Mouse (Mus musculus) embryonic fibroblast, embryonic 13.5 days (primary cell): ENCODE measurements around the gene Rdh19. TPM values are rescaled to one million over a fixed set of nuclear protein-coding genes. Genes with fewer than 3 reads are reported as not detected.
"Not testable (repeated sequence)": the region's sequence is repeated elsewhere in the genome, so short reads cannot be mapped to it uniquely, and the experiment has no call there.

Experiments used
- H3K27ac ChIP-seq: 2 replicates; pipeline ENCODE4 v1.5.1; 2012; ENCODE audit warnings: low read length, control low read depth, inconsistent platforms; ENCODE audit not compliant: insufficient read depth
- H3K4me1 ChIP-seq: 2 replicates; pipeline ENCODE4 v1.6.1; 2011; ENCODE audit warnings: low read length; ENCODE audit not compliant: control insufficient read depth, insufficient read depth
- H3K4me3 ChIP-seq: 2 replicates; pipeline ENCODE4 v1.5.1; 2011; ENCODE audit warnings: mild to moderate bottlenecking, control low read depth, low read length; ENCODE audit not compliant: insufficient read depth
- CTCF ChIP-seq: IDR thresholded peaks from 2 replicates; pipeline ENCODE4 v1.5.1; 2011; ENCODE audit warnings: mild to moderate bottlenecking, control low read depth, low read length, moderate library complexity, borderline replicate concordance; ENCODE audit not compliant: insufficient read depth
- POLR2A ChIP-seq: IDR thresholded peaks from 2 replicates; pipeline ENCODE4 v1.6.1; 2011; ENCODE audit warnings: low read depth, mild to moderate bottlenecking, control low read depth, low read length, moderate library complexity
- polyA plus RNA-seq: library from polyadenylated mRNA; stranded (reverse); fragments of >200 nt; gene quantifications from 2 replicates; pipeline ENCODE4 v1.2.4, GENCODE M21; 2011; ENCODE audit warnings: low read depth; ENCODE audit not compliant: missing spikeins, insufficient read length

The Rdh19 gene
- polyA plus RNA-seq, result not detected in 2 replicates

DNA sequence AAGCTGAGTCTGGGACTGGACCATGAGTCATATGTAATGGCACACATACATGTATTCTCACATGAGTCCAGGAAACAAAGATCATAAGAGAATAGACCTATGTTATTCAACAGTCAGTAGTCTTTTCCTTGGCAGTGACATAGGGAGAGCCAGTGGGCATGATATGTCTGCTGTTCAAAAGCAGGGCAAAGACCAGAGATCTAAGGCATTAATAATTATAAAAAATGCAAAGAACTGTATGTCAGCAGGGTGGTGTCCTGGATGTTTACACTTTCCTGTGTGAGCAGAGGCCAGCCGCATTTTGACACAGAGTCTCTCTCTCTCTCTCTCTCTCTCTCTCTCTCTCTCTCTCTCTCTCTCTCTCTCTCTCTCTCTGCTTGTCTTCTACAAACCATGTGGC lies at the start of gene Rdh19:
Gene Rdh19, plus strand, starts transcription at position 301 of the 400 bp plus-strand sequence.
- TF ChIP-seq POLR2A, result no peak
- no peak for TF ChIP-seq CTCF
- no peaks in the 10 kb centered on the region for H3K4me1 ChIP-seq
- H3K4me3 ChIP-seq, result no peak within 1 kb of the TSS
- H3K27ac ChIP-seq, result no peak within 1 kb of the TSS

DNA sequence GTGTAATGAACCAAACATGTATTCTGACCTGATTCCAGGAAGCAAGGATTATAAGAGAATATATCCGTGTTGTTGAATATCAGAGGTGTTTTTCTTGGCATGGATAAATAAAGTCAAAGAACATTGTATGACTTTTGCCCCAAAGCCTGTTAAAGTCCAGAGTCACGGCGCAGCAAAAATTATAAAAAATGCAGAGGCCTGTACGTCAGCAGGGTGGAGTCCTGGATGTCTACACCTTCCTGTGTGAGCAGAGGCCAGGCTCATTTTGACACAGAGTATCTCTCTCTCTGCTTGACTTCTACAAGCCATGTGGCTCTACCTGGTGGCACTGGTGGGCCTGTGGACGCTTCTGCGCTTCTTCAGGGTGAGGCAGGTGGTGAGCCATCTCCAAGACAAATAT lies 48.8 kb upstream of the Rdh19 start, which contains the start of gene Rdh16:
Gene Rdh16, plus strand, starts transcription at position 262 of the 400 bp plus-strand sequence.
- H3K27ac ChIP-seq, result no peak within 1 kb of the TSS
- H3K4me3 ChIP-seq, result no peak within 1 kb of the TSS
- TF ChIP-seq CTCF, result no peak
- no peak for TF ChIP-seq POLR2A
- H3K4me1 ChIP-seq, result no peaks in the 10 kb centered on the region

DNA sequence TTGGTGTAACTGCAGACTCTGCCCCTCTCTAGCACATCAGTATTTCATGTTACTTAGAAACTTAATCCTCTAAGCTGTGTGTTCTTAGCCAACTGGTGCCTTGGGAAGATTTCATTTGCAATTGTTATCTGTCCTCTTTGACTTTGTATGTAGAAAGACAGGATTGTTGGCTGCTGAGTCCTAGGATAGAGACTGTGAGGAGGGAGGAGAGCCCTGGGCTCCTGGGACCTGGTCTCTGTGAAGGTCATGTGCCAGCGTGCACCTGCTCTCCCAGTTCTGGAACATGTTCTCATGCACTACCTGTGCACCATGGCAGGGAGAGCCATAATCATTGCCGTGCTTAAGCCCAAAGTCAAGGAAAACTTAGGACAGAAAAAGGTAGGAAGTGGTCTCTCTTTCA lies 48.1 kb upstream of the Rdh19 start:
- TF ChIP-seq POLR2A (no peak), CTCF (no peak)
- H3K27ac ChIP-seq, result no peak overlapping the region
- H3K4me1 ChIP-seq, result no peaks in the 10 kb centered on the region
- no peak overlapping the region for H3K4me3 ChIP-seq

DNA sequence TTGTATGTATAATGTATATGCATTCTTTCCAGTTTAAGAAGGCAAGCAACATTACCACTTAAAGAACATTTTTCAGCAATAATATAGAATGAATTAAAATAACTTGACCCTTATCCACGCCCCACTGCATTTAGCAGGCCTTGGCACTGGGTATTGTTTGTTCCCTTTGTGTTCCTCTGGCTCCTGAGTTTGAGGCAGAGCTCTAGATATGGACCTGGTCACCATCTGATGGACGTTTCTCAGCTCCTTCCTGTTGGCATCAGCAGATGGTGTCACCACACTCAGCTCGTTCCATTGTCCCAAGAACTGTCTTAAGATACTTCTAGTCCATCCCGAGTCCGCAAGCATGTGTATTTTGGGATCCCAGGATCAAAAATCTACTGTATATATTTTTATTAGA lies 47.5 kb upstream of the Rdh19 start:
- H3K27ac ChIP-seq, result no peak overlapping the region
- TF ChIP-seq CTCF, result no peak
- TF ChIP-seq POLR2A, result no peak
- no peaks in the 10 kb centered on the region for H3K4me1 ChIP-seq
- no peak overlapping the region for H3K4me3 ChIP-seq

DNA sequence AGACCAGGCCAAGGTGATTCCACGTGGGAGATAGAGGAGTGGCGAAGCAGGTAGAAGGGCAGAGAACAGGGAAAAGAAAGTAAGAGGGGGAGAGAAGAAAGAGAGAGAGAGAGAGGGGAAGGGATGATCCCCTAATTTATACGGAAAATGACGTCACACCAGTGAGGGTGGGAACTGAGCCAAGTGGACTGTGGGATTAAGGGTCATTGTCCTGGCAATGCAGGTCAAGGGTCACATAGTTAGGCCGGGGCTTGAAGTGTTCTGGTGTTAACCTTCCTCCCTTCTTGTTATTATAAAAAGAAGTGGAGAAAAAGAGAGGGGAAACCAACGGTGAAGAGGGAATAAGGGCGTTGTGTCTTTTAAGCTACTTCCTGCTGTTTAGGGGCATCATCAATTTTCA lies 45.3 kb upstream of the Rdh19 start:
- Histone ChIP-seq H3K4me3 (no peak overlapping the region), H3K27ac (no peak overlapping the region), H3K4me1 (no peaks in the 10 kb centered on the region)
- no peak for TF ChIP-seq CTCF
- no peak for TF ChIP-seq POLR2A

DNA sequence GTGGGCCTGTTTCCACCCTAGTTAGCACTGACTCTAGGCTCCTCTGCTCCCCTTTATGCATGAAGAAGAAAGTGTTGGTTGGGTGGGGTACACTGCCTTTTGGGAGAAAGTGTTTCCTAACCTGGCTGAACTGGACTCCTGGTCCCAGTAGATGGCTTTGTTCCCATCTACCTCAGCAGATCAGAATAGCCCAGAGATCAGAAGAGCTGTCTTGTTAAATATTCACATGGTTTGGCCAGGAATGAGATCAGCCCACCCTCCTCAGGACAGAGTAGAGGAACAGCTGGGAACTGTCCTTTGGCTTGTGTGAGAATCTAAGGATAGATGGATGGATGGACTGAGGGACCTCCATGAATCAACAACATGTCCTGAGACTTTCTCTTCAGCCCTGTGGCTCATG lies 33.8 kb upstream of the Rdh19 start:
- no peak overlapping the region for H3K4me3 ChIP-seq
- H3K4me1 ChIP-seq, result no peaks in the 10 kb centered on the region
- H3K27ac ChIP-seq, result no peak overlapping the region
- TF ChIP-seq CTCF, result no peak
- no peak for TF ChIP-seq POLR2A

DNA sequence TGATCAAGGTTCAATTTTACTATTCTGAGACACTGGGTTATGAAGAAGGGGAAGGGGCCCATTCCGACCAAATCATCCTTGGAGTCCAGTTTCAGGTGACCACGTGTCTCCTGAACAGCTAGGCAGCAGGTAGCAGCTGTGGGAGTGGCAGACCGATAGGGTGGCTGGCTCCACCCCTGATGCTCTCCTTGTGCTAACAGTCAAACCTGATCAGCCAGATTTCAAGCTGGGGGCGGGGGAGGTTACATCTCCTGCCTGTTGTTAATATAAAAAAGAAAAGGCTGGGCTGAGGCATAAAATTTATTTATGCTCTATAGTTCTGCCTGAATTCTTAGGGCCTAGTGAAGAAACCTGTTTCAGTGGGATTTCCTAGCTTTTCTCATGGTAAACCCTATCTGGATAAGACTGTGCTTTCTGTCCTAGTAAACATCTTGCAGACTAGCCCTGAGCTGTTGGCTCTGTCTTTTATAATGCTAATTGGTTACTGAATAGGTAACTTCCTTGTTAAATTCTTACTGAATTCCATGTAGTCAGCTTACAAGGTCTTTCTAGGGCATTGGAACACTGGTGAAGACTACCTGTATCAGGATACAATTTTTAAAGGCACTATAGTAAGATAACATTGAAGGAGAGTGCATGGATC lies 32.3 kb upstream of the Rdh19 start:
- not testable (repeated sequence) for H3K4me3 ChIP-seq, H3K4me1 ChIP-seq, H3K27ac ChIP-seq

DNA sequence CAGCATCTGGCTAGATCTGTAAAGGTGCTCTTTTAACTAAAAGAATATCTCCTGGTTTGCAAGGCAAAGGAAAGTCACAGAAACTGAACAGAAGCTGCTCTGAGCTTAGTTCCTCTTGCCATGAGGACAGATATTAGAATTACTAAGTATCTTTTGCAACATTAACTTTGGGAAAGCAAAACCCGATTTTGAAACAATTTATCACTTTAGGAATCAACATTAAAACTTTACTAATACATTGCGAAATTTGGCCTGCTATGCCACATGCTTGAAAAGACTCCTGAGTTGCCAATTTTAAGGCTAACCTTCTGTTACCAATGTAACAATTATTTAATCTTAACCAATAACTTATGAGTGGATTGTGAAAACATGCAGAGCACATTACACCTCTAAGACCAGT lies 27.9 kb upstream of the Rdh19 start:
- H3K27ac ChIP-seq, H3K4me1 ChIP-seq, H3K4me3 ChIP-seq: not testable (repeated sequence)

DNA sequence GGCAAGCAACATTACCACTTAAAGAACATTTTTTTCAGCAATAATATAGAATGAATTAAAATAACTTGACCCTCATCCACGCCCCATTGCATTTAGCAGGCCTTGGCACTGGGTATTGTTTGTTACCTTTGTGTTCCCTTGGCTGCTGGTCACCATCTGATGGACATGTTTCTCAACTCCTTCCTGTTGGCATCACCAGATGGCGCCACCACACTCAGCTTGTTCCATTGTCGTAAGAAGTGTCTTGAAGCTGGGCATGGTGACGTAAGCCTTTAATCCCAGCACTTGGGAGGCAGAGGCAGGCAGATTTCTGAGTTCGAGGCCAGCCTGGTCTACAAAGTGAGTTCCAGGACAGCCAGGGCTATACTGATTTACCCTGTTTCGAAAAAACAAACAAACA lies 24.3 kb upstream of the Rdh19 start:
- peak; percentile 62; the same call in 1 of the 2 replicates for TF ChIP-seq CTCF
- TF ChIP-seq POLR2A, result no peak

DNA sequence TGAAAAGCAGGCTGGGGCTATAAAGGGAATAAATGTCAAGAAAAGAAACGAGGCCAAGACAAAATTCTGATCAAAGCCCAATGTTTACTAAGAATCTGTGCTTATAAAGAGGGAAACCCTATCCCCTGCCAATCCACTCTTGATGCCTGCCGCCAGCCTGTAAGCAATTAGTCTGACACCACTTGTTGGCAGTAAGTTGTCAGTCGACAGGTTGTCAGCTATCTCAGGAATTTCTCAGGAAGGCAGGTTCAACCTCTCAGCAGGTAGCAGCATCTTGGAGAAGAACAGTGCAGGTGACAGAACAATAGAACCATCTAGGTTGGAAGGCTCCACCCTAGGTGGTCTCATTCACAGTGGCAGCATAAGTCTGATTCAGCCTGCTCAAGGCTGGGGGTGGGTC lies 20.6 kb upstream of the Rdh19 start:
- H3K27ac ChIP-seq, result no peak overlapping the region
- H3K4me3 ChIP-seq, result no peak overlapping the region
- TF ChIP-seq CTCF (no peak), POLR2A (no peak)
- H3K4me1 ChIP-seq, result no peaks in the 10 kb centered on the region

More for the DNA sequence above, 24.3 kb upstream of the Rdh19 start:
- Histone ChIP-seq H3K4me1 (no peaks in the 10 kb centered on the region), H3K4me3 (no peak overlapping the region), H3K27ac (no peak overlapping the region)

DNA sequence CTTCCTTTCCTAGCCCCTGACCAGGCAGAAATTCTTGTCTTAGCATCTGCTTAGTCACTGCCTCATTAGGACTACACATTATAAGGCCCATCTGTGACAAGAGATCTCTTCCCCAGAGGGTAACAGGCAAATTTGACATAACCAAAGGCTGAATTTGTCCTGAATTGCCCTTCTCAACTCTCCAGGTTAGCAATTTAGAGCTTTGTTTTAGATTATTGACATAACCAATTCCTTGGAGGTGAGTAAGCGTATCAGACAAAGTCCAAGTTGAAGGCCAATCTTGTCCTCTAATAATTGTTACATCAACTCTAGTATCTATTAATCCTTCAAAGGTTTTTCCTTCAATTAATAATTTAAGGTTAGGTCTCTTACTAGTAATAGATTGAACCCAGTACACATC lies 15.5 kb upstream of the Rdh19 start:
- not testable (repeated sequence) for H3K27ac ChIP-seq, H3K4me3 ChIP-seq, H3K4me1 ChIP-seq
